Mouse (Mus musculus) neural tube, embryonic 12.5 days (tissue): Measurements from ENCODE around the gene Iqschfp. TPM values are rescaled to one million over a fixed set of nuclear protein-coding genes. Genes with fewer than 3 reads are reported as not detected.

Experiments
- ATAC-seq: fragments of 200-750 bp; cut with Nextera tagmentation; 2 replicates; pipeline ENCODE4 v1.8.0; 2017; ENCODE audit warnings: low read depth, mild to moderate bottlenecking, moderate TSS enrichment, moderate library complexity; ENCODE audit not compliant: low FRiP score
- H3K27ac ChIP-seq: fragments of 300-500 bp; sonication (generic); 2 replicates; pipeline ENCODE4 v1.5.1; 2016
- H3K27me3 ChIP-seq: fragments of 300-500 bp; sonication (generic); replicated peaks from 2 replicates; pipeline ENCODE4 v1.6.1; 2016; ENCODE audit warnings: mild to moderate bottlenecking
- H3K36me3 ChIP-seq: fragments of 300-500 bp; sonication (generic); 2 replicates; pipeline ENCODE4 v1.6.1; 2016; ENCODE audit warnings: mild to moderate bottlenecking
- H3K4me1 ChIP-seq: fragments of 300-500 bp; sonication (generic); 2 replicates; pipeline ENCODE4 v1.6.1; 2016
- H3K4me2 ChIP-seq: fragments of 300-500 bp; sonication (generic); replicated peaks from 2 replicates; pipeline ENCODE4 v1.6.1; 2016; ENCODE audit warnings: mild to moderate bottlenecking
- H3K4me3 ChIP-seq: fragments of 300-500 bp; sonication (generic); 2 replicates; pipeline ENCODE4 v1.5.1; 2016
- H3K9ac ChIP-seq: fragments of 300-500 bp; sonication (generic); 2 replicates; pipeline ENCODE4 v1.6.1; 2016; ENCODE audit warnings: mild to moderate bottlenecking
- H3K9me3 ChIP-seq: fragments of 300-500 bp; sonication (generic); 2 replicates; pipeline ENCODE4 v1.6.1; 2016; ENCODE audit warnings: mild to moderate bottlenecking
- WGBS: fragments of 180-500 bp; shearing (Covaris S2); methylation state at CpG from one replicate; pipeline ENCODE4 v1.1.7; 2016; 5-methylcytosine and 5-hydroxymethylcytosine counted together
- polyA plus RNA-seq: library from polyadenylated mRNA; unstranded; fragments of >200 nt; fragmentation: Nextera tagmentation; extraction: Ambion mirVana; gene quantifications from 2 replicates; pipeline ENCODE4 v1.2.1, GENCODE M21; 2016

Iqschfp gene
- polyA plus RNA-seq, 1 experiment from 2014 or later: 1.3 TPM

DNA sequence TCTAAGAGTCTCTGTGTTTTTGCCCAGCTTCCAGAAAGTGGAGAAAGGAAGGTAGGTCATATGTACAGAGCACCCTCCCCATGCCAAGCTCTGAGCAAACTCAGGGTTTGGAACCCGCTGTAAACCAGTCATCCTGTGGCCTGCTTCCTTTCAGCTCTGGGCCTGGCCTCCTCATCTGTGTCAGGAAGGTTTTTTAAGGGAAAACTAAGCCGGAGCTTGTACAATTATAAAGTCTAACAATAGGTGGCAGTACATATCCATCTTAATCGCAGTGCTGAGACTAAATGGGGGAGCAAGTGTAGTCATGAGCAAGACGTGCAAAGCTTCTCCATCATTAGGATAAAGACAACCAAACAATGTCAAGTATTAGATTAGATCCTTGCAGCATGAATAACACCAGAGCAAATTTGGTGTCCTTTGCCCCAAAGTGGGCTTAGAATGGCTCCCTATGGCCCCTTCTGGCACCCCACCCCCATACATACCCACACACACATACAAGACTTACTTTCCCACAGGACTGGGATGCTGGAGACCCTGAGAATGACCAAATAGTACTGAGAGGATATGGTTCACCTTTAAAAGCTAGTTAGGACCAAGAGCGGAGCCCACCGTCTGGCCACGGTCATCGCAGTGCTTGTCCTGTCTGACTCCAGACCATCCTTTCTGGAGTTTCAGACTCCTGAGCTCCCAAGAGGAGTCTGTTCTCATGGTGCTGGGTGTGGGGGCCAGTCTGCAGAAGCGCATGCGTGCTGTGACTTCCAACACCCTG lies 723.2 kb downstream of the Iqschfp start:
- H3K9ac ChIP-seq: no peak overlapping the region
- no peak for ATAC-seq

GRCm38 (mm10) chr3:68616363-68616762 lies 724.3 kb downstream of the Iqschfp start:
- no peak for ATAC-seq
- Histone ChIP-seq H3K9me3 (no peaks in the 10 kb centered on the region), H3K4me1 (no peaks in the 10 kb centered on the region), H3K27me3 (no peaks in the 10 kb centered on the region), H3K27ac (no peak overlapping the region), H3K4me2 (no peak overlapping the region), H3K9ac (no peak overlapping the region), H3K4me3 (no peak overlapping the region), H3K36me3 (peaks cover 19% of the 10 kb centered on the region)
- 92% methylated on average over 12 of the region's 12 CpGs for WGBS

More for the DNA sequence above, 723.2 kb downstream of the Iqschfp start:
- H3K4me3 ChIP-seq: no peak overlapping the region
- no peaks in the 10 kb centered on the region for H3K27me3 ChIP-seq
- 77% methylated on average over 10 of the region's 10 CpGs for WGBS
- H3K9me3 ChIP-seq: no peaks in the 10 kb centered on the region
- H3K36me3 ChIP-seq: peaks cover 13% of the 10 kb centered on the region; the same call in 1 of the 2 replicates
- no peak overlapping the region for H3K27ac ChIP-seq
- no peak overlapping the region for H3K4me2 ChIP-seq
- H3K4me1 ChIP-seq: 0 out of 2 replicates have a peak, but pooled peaks cover 3% of the 10 kb centered on the region

- H3K9ac ChIP-seq: no peak overlapping the region
- no peak overlapping the region for H3K27ac ChIP-seq
- no peak for ATAC-seq
- peaks cover 29% of the 10 kb centered on the region for H3K36me3 ChIP-seq
- H3K27me3 ChIP-seq: no peaks in the 10 kb centered on the region
- H3K4me2 ChIP-seq: no peak overlapping the region
- H3K4me3 ChIP-seq: no peak overlapping the region
- no peaks in the 10 kb centered on the region for H3K9me3 ChIP-seq
- WGBS: 91% methylated on average over 10 of the region's 10 CpGs
- no peaks in the 10 kb centered on the region for H3K4me1 ChIP-seq
Measured at GRCm38 (mm10) chr3:68617708-68618107, 725.7 kb downstream of the Iqschfp start.

DNA sequence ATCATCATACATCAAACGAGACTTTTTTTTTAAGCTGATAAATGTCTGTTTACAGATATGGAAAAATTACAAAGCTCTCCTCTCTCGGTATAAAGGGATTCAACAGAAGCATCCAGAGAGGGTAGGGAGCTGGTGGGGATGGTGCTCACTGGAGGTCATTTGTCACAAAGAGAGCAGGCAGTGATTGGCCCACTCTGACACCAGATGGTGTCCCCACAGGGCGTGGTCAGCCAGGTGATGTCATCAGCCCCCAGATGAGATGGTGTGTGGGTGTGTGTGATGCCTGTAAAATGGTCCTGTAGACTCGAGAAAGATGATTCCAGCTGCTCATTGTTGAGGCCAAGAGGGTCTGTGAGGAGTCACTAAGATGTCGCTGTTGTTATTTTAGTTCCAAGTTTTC lies 727.1 kb downstream of the Iqschfp start:
- no peaks in the 10 kb centered on the region for H3K4me1 ChIP-seq
- peaks cover 29% of the 10 kb centered on the region for H3K36me3 ChIP-seq
- no peak overlapping the region for H3K27ac ChIP-seq
- H3K9me3 ChIP-seq: no peaks in the 10 kb centered on the region
- no peak for ATAC-seq
- H3K9ac ChIP-seq: no peak overlapping the region
- WGBS: 85% methylated on average over 5 of the region's 5 CpGs
- H3K27me3 ChIP-seq: no peaks in the 10 kb centered on the region
- no peak overlapping the region for H3K4me2 ChIP-seq
- no peak overlapping the region for H3K4me3 ChIP-seq

DNA sequence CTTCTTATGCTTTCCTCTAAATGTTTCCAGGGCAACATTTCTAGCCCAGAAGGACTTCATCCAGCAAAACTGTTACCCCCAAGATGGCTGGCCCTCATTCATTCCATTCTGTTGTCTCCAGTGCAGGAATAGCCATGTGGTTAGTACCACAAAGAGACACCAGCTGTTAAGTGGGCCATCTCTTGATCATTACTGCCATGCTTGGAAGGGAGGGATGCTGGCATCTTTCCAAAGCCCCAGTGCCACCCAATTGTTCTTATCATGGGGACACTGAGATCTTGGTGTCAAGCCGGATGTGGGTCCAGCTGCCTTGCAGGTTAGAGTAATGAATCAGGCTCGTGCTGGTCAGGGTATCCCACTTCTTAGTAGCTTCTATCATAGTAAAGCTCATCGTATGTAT lies 729.9 kb downstream of the Iqschfp start:
- Histone ChIP-seq H3K4me1 (no peaks in the 10 kb centered on the region), H3K36me3 (peaks cover 39% of the 10 kb centered on the region), H3K27me3 (no peaks in the 10 kb centered on the region), H3K4me2 (no peak overlapping the region), H3K4me3 (no peak overlapping the region), H3K9ac (no peak overlapping the region), H3K27ac (no peak overlapping the region), H3K9me3 (no peaks in the 10 kb centered on the region)
- 94% methylated on average over 3 of the region's 3 CpGs for WGBS
- no peak for ATAC-seq

- Histone ChIP-seq H3K9me3 (no peaks in the 10 kb centered on the region), H3K9ac (no peak overlapping the region), H3K4me3 (no peak overlapping the region), H3K27me3 (no peaks in the 10 kb centered on the region), H3K4me2 (no peak overlapping the region), H3K36me3 (peaks cover 36% of the 10 kb centered on the region), H3K27ac (no peak overlapping the region), H3K4me1 (no peaks in the 10 kb centered on the region)
- no peak for ATAC-seq
- WGBS: 88% methylated on average over 5 of the region's 5 CpGs
Measured at GRCm38 (mm10) chr3:68623036-68623435, 731.0 kb downstream of the Iqschfp start.

DNA sequence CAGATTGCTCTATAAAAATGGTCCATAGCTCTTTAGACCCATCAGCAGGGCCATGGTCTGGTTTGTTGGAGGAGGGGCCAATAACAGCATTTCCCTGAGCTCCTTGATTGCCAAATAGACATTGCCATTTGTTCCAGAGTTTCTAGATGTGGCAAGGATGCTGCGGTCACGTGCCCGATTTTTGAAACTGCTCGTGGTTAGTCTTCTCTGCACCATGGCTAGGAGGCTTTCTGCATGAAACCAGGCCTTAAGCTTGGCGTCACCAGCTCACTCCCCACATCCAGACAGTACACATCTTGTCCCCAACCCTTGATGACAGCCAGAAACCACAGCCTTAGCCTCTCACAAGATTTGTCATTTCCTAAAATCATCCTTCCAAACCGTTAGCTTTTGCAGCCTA lies 732.4 kb downstream of the Iqschfp start:
- H3K4me1 ChIP-seq: no peaks in the 10 kb centered on the region
- no peak for ATAC-seq
- no peak overlapping the region for H3K4me2 ChIP-seq
- H3K36me3 ChIP-seq: peaks cover 37% of the 10 kb centered on the region
- H3K27me3 ChIP-seq: no peaks in the 10 kb centered on the region
- H3K27ac ChIP-seq: no peak overlapping the region
- no peak overlapping the region for H3K4me3 ChIP-seq
- no peak overlapping the region for H3K9ac ChIP-seq
- H3K9me3 ChIP-seq: no peaks in the 10 kb centered on the region
- WGBS: 91% methylated on average over 6 of the region's 6 CpGs

DNA sequence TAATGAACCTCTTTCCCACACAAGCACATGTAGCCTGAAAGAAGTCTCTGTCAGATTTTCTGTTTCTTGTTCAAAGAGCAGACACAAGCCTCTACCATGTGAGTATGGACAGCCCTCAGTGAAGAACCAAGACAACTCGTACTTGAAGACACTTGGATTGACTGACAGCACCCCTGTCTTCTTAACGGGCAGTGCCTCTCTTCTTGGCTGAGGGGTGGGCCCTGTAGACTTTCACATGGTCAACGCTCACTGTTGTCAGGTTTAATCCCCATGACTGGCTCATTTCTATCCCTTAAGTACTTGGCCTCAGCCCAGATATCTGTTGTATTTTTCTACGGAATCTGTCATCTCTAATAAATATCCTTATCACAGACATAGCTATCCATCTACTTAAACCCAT lies 738.2 kb downstream of the Iqschfp start:
- no peaks in the 10 kb centered on the region for H3K4me1 ChIP-seq
- no peak overlapping the region for H3K4me2 ChIP-seq
- no peak overlapping the region for H3K4me3 ChIP-seq
- H3K27ac ChIP-seq: no peak overlapping the region
- H3K27me3 ChIP-seq: no peaks in the 10 kb centered on the region
- WGBS: 92% methylated on average over 4 of the region's 4 CpGs
- H3K36me3 ChIP-seq: peaks cover 22% of the 10 kb centered on the region; the same call in 1 of the 2 replicates
- no peak for ATAC-seq
- H3K9ac ChIP-seq: no peak overlapping the region
- H3K9me3 ChIP-seq: no peaks in the 10 kb centered on the region

DNA sequence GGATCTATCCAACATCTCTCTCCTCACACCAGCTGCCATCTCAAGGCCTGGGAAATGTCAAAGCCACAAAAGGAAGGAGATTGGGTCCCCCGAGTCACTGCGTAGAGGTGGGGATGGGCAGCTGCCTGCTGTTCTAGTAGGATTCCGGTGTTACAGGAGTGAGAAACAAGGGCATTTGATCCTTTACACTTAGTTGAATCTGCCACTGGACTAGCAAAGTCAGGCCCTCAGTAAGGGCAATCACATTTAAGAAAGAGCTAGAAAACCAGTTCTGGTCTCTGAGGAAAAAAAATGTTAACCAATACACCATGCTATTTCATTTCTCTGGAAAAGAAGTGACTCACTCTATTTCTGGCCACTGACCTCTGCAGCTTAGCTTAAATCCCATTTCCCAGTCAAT lies 738.8 kb downstream of the Iqschfp start:
- ATAC-seq: no peak
- WGBS: 89% methylated on average over 3 of the region's 3 CpGs
- peaks cover 19% of the 10 kb centered on the region; the same call in 1 of the 2 replicates for H3K36me3 ChIP-seq

DNA sequence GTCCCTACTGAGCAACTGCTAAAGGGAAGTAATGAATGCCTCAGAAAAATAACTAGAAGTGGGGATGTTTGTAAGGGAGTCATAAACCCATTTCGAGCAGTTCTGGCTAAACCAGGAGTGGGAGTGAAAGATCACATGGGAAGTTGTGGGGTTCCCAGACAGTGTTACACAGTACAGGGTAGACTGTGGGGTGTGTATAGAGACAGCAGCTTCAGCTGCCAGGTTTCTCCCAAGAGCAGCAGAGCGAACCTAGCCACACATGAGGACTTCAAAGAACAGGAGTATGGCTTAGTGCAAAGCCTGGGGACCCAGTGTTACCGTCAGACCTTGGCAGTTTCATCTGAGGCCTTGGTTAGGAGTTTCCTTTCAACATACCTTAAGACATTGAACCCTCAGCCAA lies 740.7 kb downstream of the Iqschfp start:
- no peak for ATAC-seq
- Histone ChIP-seq H3K4me1 (no peaks in the 10 kb centered on the region; the same call in 1 of the 2 replicates), H3K36me3 (0 out of 2 replicates have a peak, but pooled peaks cover 11% of the 10 kb centered on the region), H3K4me2 (no peak overlapping the region), H3K4me3 (no peak overlapping the region), H3K27me3 (no peaks in the 10 kb centered on the region), H3K9me3 (no peaks in the 10 kb centered on the region), H3K9ac (no peak overlapping the region), H3K27ac (no peak overlapping the region)
- 83% methylated on average over 3 of the region's 3 CpGs for WGBS

More for the DNA sequence above, 738.8 kb downstream of the Iqschfp start:
- H3K4me2 ChIP-seq: no peak overlapping the region
- no peak overlapping the region for H3K9ac ChIP-seq
- H3K27ac ChIP-seq: no peak overlapping the region
- no peak overlapping the region for H3K4me3 ChIP-seq
- no peaks in the 10 kb centered on the region for H3K27me3 ChIP-seq
- H3K4me1 ChIP-seq: no peaks in the 10 kb centered on the region
- no peaks in the 10 kb centered on the region for H3K9me3 ChIP-seq

DNA sequence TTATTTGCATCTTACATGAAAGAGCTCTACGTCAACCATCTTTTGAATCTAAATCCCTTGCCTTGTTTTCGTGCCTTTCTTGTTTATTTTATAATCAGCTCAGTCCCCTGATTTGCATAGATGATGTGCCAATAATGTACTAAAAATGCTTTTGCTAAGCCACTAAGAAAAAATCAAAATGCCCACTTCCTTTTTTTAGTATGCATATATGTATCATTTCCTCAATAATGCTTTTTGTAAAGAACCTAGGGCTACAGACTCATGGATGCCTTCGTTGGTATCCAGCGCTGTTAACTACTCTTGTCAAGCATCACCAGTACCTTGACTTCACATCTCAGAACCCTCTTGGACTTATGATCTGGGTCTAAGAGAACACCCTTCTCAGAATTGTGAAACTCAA lies 741.5 kb downstream of the Iqschfp start:
- no peak overlapping the region for H3K9ac ChIP-seq
- ATAC-seq: no peak
- H3K27ac ChIP-seq: no peak overlapping the region
- H3K4me2 ChIP-seq: no peak overlapping the region
- no peaks in the 10 kb centered on the region; the same call in 1 of the 2 replicates for H3K4me1 ChIP-seq
- WGBS: 92% methylated on average over 4 of the region's 4 CpGs
- H3K36me3 ChIP-seq: 0 out of 2 replicates have a peak, but pooled peaks cover 6% of the 10 kb centered on the region
- no peaks in the 10 kb centered on the region for H3K27me3 ChIP-seq
- no peaks in the 10 kb centered on the region for H3K9me3 ChIP-seq
- no peak overlapping the region for H3K4me3 ChIP-seq

- ATAC-seq: no peak
- Histone ChIP-seq H3K9me3 (no peaks in the 10 kb centered on the region), H3K4me3 (no peak overlapping the region), H3K4me1 (no peaks in the 10 kb centered on the region; the same call in 1 of the 2 replicates), H3K9ac (no peak overlapping the region), H3K27ac (no peak overlapping the region), H3K36me3 (no peaks in the 10 kb centered on the region), H3K4me2 (no peak overlapping the region), H3K27me3 (no peaks in the 10 kb centered on the region)
- WGBS: 21% methylated on average over 7 of the region's 7 CpGs
Measured at GRCm38 (mm10) chr3:68637960-68638359, 745.9 kb downstream of the Iqschfp start.

DNA sequence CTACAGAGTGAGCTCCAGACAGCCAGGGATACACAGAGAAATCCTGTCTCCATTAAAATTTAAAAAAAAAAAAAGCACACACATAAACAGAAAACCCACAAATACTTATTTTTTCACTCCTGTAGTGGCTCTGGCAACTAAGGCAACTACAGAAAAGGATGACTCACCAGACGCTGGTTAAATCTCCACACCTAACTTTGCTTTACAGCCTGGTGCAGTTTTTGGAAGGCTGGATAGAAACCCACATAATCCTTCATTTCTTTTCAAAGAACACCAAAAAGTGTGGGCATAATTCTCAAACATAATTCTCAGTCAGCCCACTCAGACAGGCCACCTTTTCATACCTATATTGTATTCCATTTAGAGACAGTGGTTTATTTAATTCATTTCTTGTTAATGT lies 746.7 kb downstream of the Iqschfp start:
- Histone ChIP-seq H3K9ac (no peak overlapping the region), H3K4me3 (no peak overlapping the region), H3K27me3 (no peaks in the 10 kb centered on the region), H3K27ac (no peak overlapping the region), H3K4me1 (no peaks in the 10 kb centered on the region; the same call in 1 of the 2 replicates), H3K4me2 (no peak overlapping the region), H3K36me3 (no peaks in the 10 kb centered on the region), H3K9me3 (no peaks in the 10 kb centered on the region)
- ATAC-seq: no peak
- 89% methylated on average over 1 of the region's 1 CpGs for WGBS
